Comparison of ENCODE assay signal across 8 mouse cellular contexts in genomic region chr9:44604290-44604778, GRCm38 (mm10). TPM values are rescaled to one million over a fixed set of nuclear protein-coding genes. Genes with fewer than 3 reads are reported as not detected.
DNase-seq lines count a peak whose midpoint lies in the region; ATAC-seq and TF ChIP-seq lines count a peak whose summit lies in the region.

No protein-coding gene starts in this region.

- TF ChIP-seq CTCF in brain, embryonic 14.5 days (IDR thresholded peaks at IDR 0.05; ENCODE audit: borderline replicate concordance, extremely low read depth, insufficient read depth, insufficient read length): no peak
- peak; percentile 5; the same call in 1 of the 2 replicates for TF ChIP-seq CTCF in kidney, postnatal 0 days (IDR thresholded peaks at IDR 0.05; ENCODE audit: low read depth)

- peak; percentile 70 for TF ChIP-seq POLR2A in brain, embryonic 14.5 days (IDR thresholded peaks at IDR 0.05; ENCODE audit: borderline replicate concordance, extremely low read depth, insufficient read depth, insufficient read length, poor library complexity, severe bottlenecking)
- TF ChIP-seq POLR2A in myocyte (IDR thresholded peaks at IDR 0.05; ENCODE audit: insufficient read length, low read depth): peak; percentile 71

- H3ac ChIP-seq in myocyte (ENCODE audit: control insufficient read depth, insufficient read length): peak overlapping the region; percentile 94

- H3K4me2 ChIP-seq in heart, embryonic 12.5 days: peak overlapping the region; percentile 87
- H3K4me2 ChIP-seq in kidney, postnatal 0 days (ENCODE audit: low read length): peak overlapping the region; percentile 73
- peak overlapping the region; percentile 81 for H3K4me2 ChIP-seq in liver, embryonic 11.5 days
- peak overlapping the region; percentile 94 for H3K4me2 ChIP-seq in myocyte (ENCODE audit: low read depth)

- H3K4me3 ChIP-seq in heart, embryonic 12.5 days: peak overlapping the region; percentile 96
- peak overlapping the region; percentile 92 for H3K4me3 ChIP-seq in kidney, postnatal 0 days (replicated peaks; ENCODE audit: low read depth, low read length)
- peak overlapping the region; percentile 92 for H3K4me3 ChIP-seq in liver, embryonic 11.5 days (ENCODE audit: low read depth, low read length)
- H3K4me3 ChIP-seq in myocyte: peak overlapping the region; percentile 98

- H3K9me3 ChIP-seq in heart, embryonic 12.5 days (replicated peaks): no peaks in the 10 kb centered on the region
- no peaks in the 10 kb centered on the region for H3K9me3 ChIP-seq in kidney, postnatal 0 days (replicated peaks; ENCODE audit: low read length)
- H3K9me3 ChIP-seq in liver, embryonic 11.5 days (ENCODE audit: control insufficient read depth, low read length): no peaks in the 10 kb centered on the region

- H3K27me3 ChIP-seq in heart, embryonic 12.5 days (replicated peaks): no peaks in the 10 kb centered on the region
- no peaks in the 10 kb centered on the region for H3K27me3 ChIP-seq in kidney, postnatal 0 days (ENCODE audit: insufficient read depth, low read length)
- no peaks in the 10 kb centered on the region for H3K27me3 ChIP-seq in liver, embryonic 11.5 days (replicated peaks; ENCODE audit: control insufficient read depth, insufficient read depth, low read length)
- H3K27me3 ChIP-seq in myocyte (ENCODE audit: control insufficient read depth, insufficient read depth, insufficient read length): no peaks in the 10 kb centered on the region
- H3K27me3 ChIP-seq in splenic B cell, adult 2 months (ENCODE audit: control insufficient read depth, insufficient read depth, low read length, poor library complexity, severe bottlenecking): 0 out of 2 replicates have a peak, but pooled peaks cover 2% of the 10 kb centered on the region

- ATAC-seq in erythroblast, adult 5-6 weeks (replicated peaks; ENCODE audit: low FRiP score, poor library complexity, severe bottlenecking): peak; percentile 75
- peak; percentile 75 for ATAC-seq in heart, embryonic 12.5 days (ENCODE audit: insufficient number of reproducible peaks, low FRiP score)
- peak; percentile 81 for ATAC-seq in kidney, postnatal 0 days (replicated peaks; ENCODE audit: low FRiP score, low read depth)
- ATAC-seq in liver, embryonic 11.5 days (replicated peaks; ENCODE audit: low FRiP score): peak; percentile 60

- under 1% methylated on average over 53 of the region's 65 CpGs for WGBS in heart, embryonic 12.5 days
- WGBS in kidney, postnatal 0 days: under 1% methylated on average over 60 of the region's 65 CpGs
- under 1% methylated on average over 48 of the region's 65 CpGs for WGBS in liver, embryonic 11.5 days

- DNase-seq in A20 (ENCODE audit: low read depth, low spot score): peak; percentile 84
- DNase-seq in brain, embryonic 14.5 days (ENCODE audit: low read depth): peak; percentile 92
- peak; percentile 91 for DNase-seq in kidney, postnatal 0 days (ENCODE audit: low spot score)
- peak; percentile 86 for DNase-seq in liver, embryonic 11.5 days (ENCODE audit: low spot score)
- DNase-seq in splenic B cell, adult 2 months (ENCODE audit: low read depth, low spot score): peak; percentile 88

- H3K9ac ChIP-seq in heart, embryonic 12.5 days: peak overlapping the region; percentile 100
- H3K9ac ChIP-seq in kidney, postnatal 0 days (ENCODE audit: low read depth, low read length): peak overlapping the region; percentile 98
- peak overlapping the region; percentile 100 for H3K9ac ChIP-seq in liver, embryonic 11.5 days (ENCODE audit: low read depth, low read length)

- peak overlapping the region; percentile 100 for H3K27ac ChIP-seq in heart, embryonic 12.5 days (ENCODE audit: poor library complexity, severe bottlenecking)
- peak overlapping the region; percentile 99 for H3K27ac ChIP-seq in kidney, postnatal 0 days
- H3K27ac ChIP-seq in liver, embryonic 11.5 days (ENCODE audit: low read depth, low read length): peak overlapping the region; percentile 94

- peaks cover 66% of the 10 kb centered on the region for H3K79me2 ChIP-seq in myocyte (ENCODE audit: control insufficient read depth, insufficient read depth)

- H3K4me1 ChIP-seq in heart, embryonic 12.5 days (replicated peaks): peaks cover 34% of the 10 kb centered on the region
- peaks cover 17% of the 10 kb centered on the region for H3K4me1 ChIP-seq in kidney, postnatal 0 days (replicated peaks; ENCODE audit: insufficient read depth, low read length)
- peaks cover 21% of the 10 kb centered on the region for H3K4me1 ChIP-seq in liver, embryonic 11.5 days (replicated peaks; ENCODE audit: control insufficient read depth, insufficient read depth, low read length)

- peaks cover 24% of the 10 kb centered on the region for H3K36me3 ChIP-seq in heart, embryonic 12.5 days
- 0 out of 2 replicates have a peak, but pooled peaks cover 9% of the 10 kb centered on the region for H3K36me3 ChIP-seq in kidney, postnatal 0 days (ENCODE audit: insufficient read depth, low read length)
- H3K36me3 ChIP-seq in liver, embryonic 11.5 days (ENCODE audit: control insufficient read depth, insufficient read depth, low read length): peaks cover 14% of the 10 kb centered on the region
- peaks cover 19% of the 10 kb centered on the region for H3K36me3 ChIP-seq in myocyte (ENCODE audit: control insufficient read depth, insufficient read depth)
- peaks cover 8% of the 10 kb centered on the region; the same call in 1 of the 2 replicates for H3K36me3 ChIP-seq in splenic B cell, adult 2 months (ENCODE audit: control insufficient read depth, insufficient read depth, low read length, poor library complexity, severe bottlenecking)

TF ChIP-seq in myocyte, 11 proteins besides CTCF, POLR2A, EP300 and RAD21:
- peak in 1 of 3 experiments; percentile 36 for TF ChIP-seq MYOD1 (IDR thresholded peaks at IDR 0.05; ENCODE audit: control insufficient read depth in 1 of 3, insufficient read length in 2 of 3, low read depth in 2 of 3)
- no peak for TF ChIP-seq SRF (IDR thresholded peaks at IDR 0.05; ENCODE audit: control insufficient read depth, insufficient read length, low read depth)
- TF ChIP-seq POLR2AphosphoS2 (IDR thresholded peaks at IDR 0.05; ENCODE audit: insufficient read length, low read depth): peak; percentile 8
- peak in 1 of 3 experiments; percentile 44 for TF ChIP-seq MYOG (IDR thresholded peaks at IDR 0.05; ENCODE audit: control insufficient read depth in 1 of 3, insufficient read depth in 1 of 3, insufficient read length in 2 of 3, low read depth in 2 of 3)
- TF ChIP-seq CEBPB (IDR thresholded peaks at IDR 0.05; ENCODE audit: insufficient read depth, poor library complexity, severe bottlenecking): no peak
- no peak for TF ChIP-seq TCF3 (IDR thresholded peaks at IDR 0.05; ENCODE audit: insufficient read length, low read depth)

RNA-seq across cellular contexts. Expression of gene Ddx6, which starts 0.4 kb away (rescaled TPM):
- polyA plus RNA-seq in brain, embryonic 14.5 days (2012; rRNA removed): 40.8 and 68.4 TPM in 2 replicates
- total RNA-seq in erythroblast, adult 5-6 weeks (2015; ENCODE audit: low replicate concordance): 53.1 and 53.8 TPM in 2 replicates
- 109 and 114 TPM in 2 replicates for total RNA-seq in erythroblast, adult 5-6 weeks (2017; ENCODE audit: low replicate concordance)
- polyA plus RNA-seq in heart, embryonic 12.5 days (2016; fragmentation: Nextera tagmentation; extraction: Ambion mirVana): 12.4 and 13.5 TPM in 2 replicates
- polyA plus RNA-seq in kidney, postnatal 0 days (2015; fragmentation: Nextera tagmentation; extraction: Ambion mirVana): 13.8 and 14.9 TPM in 2 replicates
- polyA plus RNA-seq in liver, embryonic 11.5 days (2014; fragmentation: Nextera tagmentation; extraction: Ambion mirVana): 8.4 and 10.2 TPM in 2 replicates
- polyA plus RNA-seq in myocyte (2012; fragmentation: generic; extraction: Trizol): 25.8 TPM

RNA-seq across cellular contexts. Expression of gene Cxcr5, which starts 42.7 kb away (rescaled TPM):
- 0.03 and 0.04 TPM in 2 replicates for polyA plus RNA-seq in brain, embryonic 14.5 days (2012; rRNA removed)
- not detected in 2 replicates for total RNA-seq in erythroblast, adult 5-6 weeks (2015; ENCODE audit: low replicate concordance)
- not detected in 2 replicates for total RNA-seq in erythroblast, adult 5-6 weeks (2017; ENCODE audit: low replicate concordance)
- polyA plus RNA-seq in heart, embryonic 12.5 days (2016; fragmentation: Nextera tagmentation; extraction: Ambion mirVana): not detected in 2 replicates
- polyA plus RNA-seq in kidney, postnatal 0 days (2015; fragmentation: Nextera tagmentation; extraction: Ambion mirVana): 0.05 TPM in 1 of 2 replicates, not detected in the other
- polyA plus RNA-seq in liver, embryonic 11.5 days (2014; fragmentation: Nextera tagmentation; extraction: Ambion mirVana): 0.47 TPM in 1 of 2 replicates, not detected in the other
- 0.01 TPM for polyA plus RNA-seq in myocyte (2012; fragmentation: generic; extraction: Trizol)

Comparison
In these comparisons a context has a peak if more than half of its experiments do, and no peak if none do; other contexts are left out.
1. Peak in every context shown above with its lines: DNase-seq, ATAC-seq, H3K4me3 ChIP-seq and H3K27ac ChIP-seq.